Mouse (Mus musculus) liver, embryonic 14.5 days (tissue): Measurements from ENCODE around the gene Gm17190. TPM values are rescaled to one million over a fixed set of nuclear protein-coding genes. Genes with fewer than 3 reads are reported as not detected.

ENCODE experiments used
- ATAC-seq: fragments of 200-750 bp; cut with Nextera tagmentation; 2 replicates; pipeline ENCODE4 v1.8.0; 2017; ENCODE audit warnings: moderate number of reproducible peaks, mild to moderate bottlenecking, moderate library complexity; ENCODE audit not compliant: insufficient read depth
- DNase-seq, 3 experiments: peaks; one replicate each; pipeline ENCODE4 v3.0.0-alpha.2; 2012 to 2013; ENCODE audit warnings: low read depth in 3 of 3, low spot score in 3 of 3
- H3K27ac ChIP-seq: fragments of 300-500 bp; sonication (generic); 2 replicates; pipeline ENCODE4 v1.5.1; 2014; ENCODE audit warnings: moderate library complexity, mild to moderate bottlenecking, control low read depth, inconsistent platforms
- H3K27me3 ChIP-seq: fragments of 300-500 bp; sonication (generic); 2 replicates; pipeline ENCODE4 v1.6.1; 2014; ENCODE audit warnings: mild to moderate bottlenecking, low read length, moderate library complexity; ENCODE audit not compliant: control insufficient read depth, insufficient read depth
- H3K36me3 ChIP-seq: fragments of 300-500 bp; sonication (generic); replicated peaks from 2 replicates; pipeline ENCODE4 v1.6.1; 2014; ENCODE audit warnings: low read depth; ENCODE audit not compliant: control insufficient read depth, insufficient read depth
- H3K4me1 ChIP-seq, 2 experiments: fragments of 200-500 bp in 1 of 2; fragments of 300-500 bp in 1 of 2; sonication (generic) in 1 of 2; replicated peaks; 2 replicates each; pipeline ENCODE4 v1.6.1; 2012 to 2014; ENCODE audit warnings: antibody characterized with exemption in 1 of 2, inconsistent platforms in 1 of 2, low read length in 1 of 2; ENCODE audit not compliant: control insufficient read depth in 2 of 2, insufficient read depth in 2 of 2
- H3K4me2 ChIP-seq: fragments of 300-500 bp; sonication (generic); 2 replicates; pipeline ENCODE4 v1.6.1; 2014; ENCODE audit warnings: low read depth, mild to moderate bottlenecking, control low read depth, moderate library complexity
- H3K4me3 ChIP-seq, 2 experiments: fragments of 200-500 bp in 1 of 2; fragments of 300-500 bp in 1 of 2; sonication (generic) in 1 of 2; 2 replicates each; pipeline ENCODE4 v1.5.1; 2012 to 2014; ENCODE audit warnings: low read depth in 2 of 2, low read length in 2 of 2, mild to moderate bottlenecking in 2 of 2, control low read depth in 1 of 2, inconsistent platforms in 1 of 2, moderate library complexity in 1 of 2; ENCODE audit not compliant: insufficient read depth in 1 of 2
- H3K9ac ChIP-seq: fragments of 300-500 bp; sonication (generic); replicated peaks from 2 replicates; pipeline ENCODE4 v1.6.1; 2014; ENCODE audit warnings: mild to moderate bottlenecking, control low read depth, moderate library complexity
- H3K9me3 ChIP-seq: fragments of 300-500 bp; sonication (generic); 2 replicates; pipeline ENCODE4 v1.6.1; 2016; ENCODE audit warnings: low read length, mixed read lengths; ENCODE audit not compliant: control insufficient read depth
- CTCF ChIP-seq: IDR thresholded peaks from 2 replicates; pipeline ENCODE4 v1.5.1; 2016; ENCODE audit warnings: antibody characterized with exemption, low read depth, control low read depth
- EP300 ChIP-seq: IDR thresholded peaks from 2 replicates; pipeline ENCODE4 v1.6.1; 2016; ENCODE audit warnings: antibody characterized with exemption, low read depth
- WGBS: fragments of 180-500 bp; shearing (Covaris S2); extraction: QIAGEN DNeasy Blood & Tissue Kit; methylation state at CpG from one replicate; pipeline ENCODE4 v1.1.7; 2014; ENCODE audit not compliant: insufficient replicate concordance; 5-methylcytosine and 5-hydroxymethylcytosine counted together
- polyA plus RNA-seq, 2 experiments: library from polyadenylated mRNA; depleted of rRNA in 1 of 2; stranded (reverse) in 1 of 2; unstranded in 1 of 2; fragments of >200 nt; fragmentation: Nextera tagmentation in 1 of 2; extraction: Ambion mirVana in 1 of 2; gene quantifications; 2 replicates each; pipeline versions ENCODE4 v1.2.1 to v1.2.3; 2012 to 2014

Gm17190 gene
- polyA plus RNA-seq, 2 experiments, result not detected

DNA sequence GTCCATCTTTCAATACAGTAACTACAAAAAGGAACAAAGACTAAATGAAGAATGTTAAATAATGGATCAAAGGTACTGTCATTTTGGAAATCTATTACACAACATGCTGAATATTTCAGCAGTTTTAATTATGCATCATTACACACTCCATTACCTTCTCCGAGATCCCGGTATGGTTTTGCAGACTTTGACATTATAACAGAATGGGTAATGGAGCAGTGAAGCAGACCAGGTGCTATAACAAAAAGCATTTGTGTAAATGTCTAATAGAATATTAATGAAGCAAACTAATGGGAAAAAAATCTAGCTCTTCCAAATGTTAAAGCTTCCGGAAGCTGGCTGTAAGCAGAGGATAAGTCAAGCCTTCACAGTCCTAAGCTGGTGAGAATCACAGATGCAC lies 28.9 kb downstream of the Gm17190 start:
- no peaks in the 10 kb centered on the region for H3K27me3 ChIP-seq
- DNase-seq (no peak), ATAC-seq (no peak)
- H3K4me1 ChIP-seq, result peaks cover 0 to 4% of the 10 kb centered on the region in 2 experiments; a peak in 2 of 4 replicates
- H3K36me3 ChIP-seq, result no peaks in the 10 kb centered on the region
- 76% methylated on average over 3 of the region's 3 CpGs for WGBS
- TF ChIP-seq EP300 (no peak), CTCF (no peak)
- no peak overlapping the region for H3K4me2 ChIP-seq
- no peaks in the 10 kb centered on the region for H3K9me3 ChIP-seq
- H3K27ac ChIP-seq, result no peak overlapping the region
- H3K4me3 ChIP-seq, result no peak overlapping the region
- no peak overlapping the region for H3K9ac ChIP-seq

DNA sequence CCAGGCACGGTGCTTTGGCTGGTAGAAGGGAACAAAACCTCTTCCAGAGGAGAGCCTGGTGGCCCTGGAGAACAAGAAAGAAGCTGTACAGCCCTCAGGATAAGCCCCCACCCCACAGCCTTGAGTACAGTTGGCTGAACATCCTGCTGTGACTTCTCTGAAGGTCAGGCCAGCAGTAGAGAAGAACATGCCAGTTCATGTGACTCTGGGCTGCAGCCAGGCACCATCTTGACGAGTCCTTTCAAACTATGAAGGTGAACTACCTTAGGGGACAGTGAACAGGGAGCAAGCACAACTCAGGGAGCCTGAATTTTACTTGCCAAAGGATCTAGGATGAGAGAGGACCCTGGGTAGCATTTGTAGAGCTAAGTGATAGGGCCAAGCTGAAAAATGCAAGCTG lies 30.9 kb downstream of the Gm17190 start:
- DNase-seq, result no peak
- Histone ChIP-seq H3K4me3 (no peak overlapping the region), H3K27ac (no peak overlapping the region), H3K9me3 (no peaks in the 10 kb centered on the region), H3K9ac (no peak overlapping the region), H3K36me3 (no peaks in the 10 kb centered on the region), H3K4me2 (no peak overlapping the region), H3K4me1 (no peaks in the 10 kb centered on the region), H3K27me3 (no peaks in the 10 kb centered on the region)
- 35% methylated on average over 2 of the region's 2 CpGs for WGBS
- TF ChIP-seq CTCF (no peak), EP300 (no peak)
- ATAC-seq, result no peak

DNA sequence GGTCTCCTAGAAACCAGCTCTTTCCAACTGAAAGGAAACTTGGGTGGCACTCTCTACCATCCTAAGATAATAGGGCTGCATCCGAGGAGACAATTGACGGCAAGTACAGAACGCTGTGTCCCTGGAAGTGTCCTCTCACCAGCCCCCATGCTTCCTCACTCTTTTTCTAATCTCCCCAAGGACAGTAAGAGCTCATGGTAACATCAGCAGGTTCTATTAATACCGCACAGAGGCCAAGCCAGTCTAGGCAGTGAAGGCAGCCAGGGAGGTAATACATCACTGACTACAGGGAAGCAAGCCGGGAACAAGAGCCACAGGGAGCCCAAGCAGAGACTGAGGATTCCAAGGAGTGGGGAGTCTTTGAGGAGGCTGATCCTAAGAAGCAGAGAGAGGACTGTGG lies 43.2 kb downstream of the Gm17190 start:
- Histone ChIP-seq H3K4me1 (no peaks in the 10 kb centered on the region), H3K27ac (no peak overlapping the region), H3K4me2 (no peak overlapping the region), H3K36me3 (no peaks in the 10 kb centered on the region), H3K9me3 (no peaks in the 10 kb centered on the region), H3K4me3 (no peak overlapping the region), H3K27me3 (peaks cover 2% of the 10 kb centered on the region; the same call in 1 of the 2 replicates), H3K9ac (no peak overlapping the region)
- 47% methylated on average over 5 of the region's 5 CpGs for WGBS
- TF ChIP-seq EP300, result no peak
- TF ChIP-seq CTCF, result no peak
- no peak for ATAC-seq
- no peak for DNase-seq

DNA sequence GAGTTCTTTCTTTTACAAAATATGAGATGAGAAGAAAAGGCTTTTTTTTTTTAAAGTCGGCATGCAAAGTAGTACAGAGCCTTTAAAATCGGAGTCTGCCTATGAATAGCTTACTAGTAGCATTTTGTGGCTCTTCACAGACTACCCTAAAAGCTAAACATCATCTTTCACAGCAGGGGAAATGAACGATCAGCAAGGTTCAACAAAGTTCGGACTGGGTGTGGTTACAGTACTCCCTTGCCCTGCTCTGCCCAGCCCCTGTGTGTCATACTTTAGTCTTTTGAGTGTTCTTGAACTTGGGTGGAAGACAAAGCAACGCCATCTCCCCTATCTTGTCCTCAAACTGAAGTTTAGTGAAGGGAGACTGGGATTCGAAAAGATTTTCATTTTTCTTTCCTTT lies 44.8 kb downstream of the Gm17190 start:
- no peaks in the 10 kb centered on the region for H3K9me3 ChIP-seq
- TF ChIP-seq EP300 (no peak), CTCF (no peak)
- H3K4me2 ChIP-seq, result no peak overlapping the region
- WGBS, result 56% methylated on average over 6 of the region's 6 CpGs
- peaks cover 18% of the 10 kb centered on the region for H3K27me3 ChIP-seq
- H3K36me3 ChIP-seq, result no peaks in the 10 kb centered on the region
- no peak overlapping the region for H3K27ac ChIP-seq
- no peaks in the 10 kb centered on the region for H3K4me1 ChIP-seq
- no peak overlapping the region for H3K4me3 ChIP-seq
- ATAC-seq (no peak), DNase-seq (no peak)
- no peak overlapping the region for H3K9ac ChIP-seq

DNA sequence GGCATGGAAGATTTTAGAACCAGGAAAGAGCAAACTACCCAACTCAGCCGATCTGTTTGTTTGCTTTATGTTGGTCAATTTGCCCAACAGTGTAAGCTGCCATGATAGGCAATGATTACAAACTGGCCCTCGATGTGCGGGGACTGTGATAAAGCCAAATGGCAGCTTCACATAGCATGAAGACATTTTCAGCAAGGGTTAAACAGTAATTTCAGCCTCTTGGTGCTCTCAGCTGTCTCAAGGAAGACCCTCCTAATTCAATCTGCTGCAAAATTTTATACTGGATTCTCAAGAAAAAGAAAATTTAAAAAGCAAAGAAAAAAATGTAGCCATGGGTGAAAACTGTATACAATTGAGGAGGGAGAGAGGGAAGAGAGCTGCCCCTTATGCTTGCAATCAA lies 47.2 kb downstream of the Gm17190 start:
- 49% methylated on average over 3 of the region's 3 CpGs for WGBS
- no peak for TF ChIP-seq EP300
- TF ChIP-seq CTCF, result no peak
- DNase-seq, result no peak

More for the DNA sequence above, 47.2 kb downstream of the Gm17190 start:
- no peak for ATAC-seq
- no peaks in the 10 kb centered on the region for H3K4me1 ChIP-seq
- H3K9me3 ChIP-seq, result no peaks in the 10 kb centered on the region
- no peaks in the 10 kb centered on the region for H3K36me3 ChIP-seq
- H3K27me3 ChIP-seq, result peaks cover 43% of the 10 kb centered on the region
- no peak overlapping the region for H3K4me3 ChIP-seq
- H3K9ac ChIP-seq, result no peak overlapping the region
- H3K4me2 ChIP-seq, result no peak overlapping the region
- no peak overlapping the region for H3K27ac ChIP-seq
